In the genomic region with DNA sequence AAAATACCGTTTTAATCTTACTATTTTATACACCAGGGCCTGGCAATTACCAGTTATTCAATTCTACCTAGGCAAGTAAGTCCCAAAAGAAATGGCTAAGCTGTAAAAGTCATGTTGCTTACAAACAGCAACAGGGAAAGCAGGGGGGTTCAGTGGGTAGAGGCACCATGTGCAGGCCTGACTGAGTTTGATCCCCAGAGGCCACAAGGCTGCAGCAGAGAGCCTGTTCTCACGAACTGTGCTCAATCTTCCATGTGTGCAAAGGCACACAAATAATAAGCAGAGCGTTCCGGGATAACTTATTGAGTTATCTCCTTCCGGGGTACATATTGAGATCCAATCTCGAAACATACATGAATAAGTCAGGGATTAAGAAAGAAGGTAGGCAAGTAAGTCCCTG, we compare ENCODE assay signal across 14 mouse cellular contexts. TPM values are rescaled to one million over a fixed set of nuclear protein-coding genes. Genes with fewer than 3 reads are reported as not detected.
DNase-seq lines count a peak whose midpoint lies in the region; ATAC-seq and TF ChIP-seq lines count a peak whose summit lies in the region.
"Had no signal": no experiment of that assay in that cellular context is flagged by ENCODE, and none has a peak within 500 bp of the region (broad histone marks: within the 10 kb centered on the region; RNA-seq: fewer than 3 reads in every experiment).

No protein-coding gene starts in this region.

- no peaks in the 10 kb centered on the region for H3K9me3 ChIP-seq in kidney, postnatal 0 days (replicated peaks; ENCODE audit: low read length)
- H3K9me3 ChIP-seq: limb, embryonic 15.5 days; megakaryocyte, embryonic 14.5 days had no signal

- peak; percentile 32; the same call in 1 of the 2 replicates for TF ChIP-seq CTCF in kidney, postnatal 0 days (IDR thresholded peaks at IDR 0.05; ENCODE audit: low read depth)
- no peak for TF ChIP-seq CTCF in thymus, adult 2 months (IDR thresholded peaks at IDR 0.05; ENCODE audit: borderline replicate concordance, control insufficient read depth, extremely low read depth, insufficient read depth, low read length, poor library complexity)

- H3K27ac ChIP-seq in kidney, postnatal 0 days: no peak overlapping the region
- H3K27ac ChIP-seq in thymus, adult 2 months (ENCODE audit: control insufficient read depth, insufficient read depth, low read length): no peak overlapping the region
- H3K27ac ChIP-seq: limb, embryonic 15.5 days had no signal

- no peak for DNase-seq in kidney, postnatal 0 days (ENCODE audit: low spot score)
- DNase-seq in kidney, postnatal 25 days: no peak
- peak; percentile 16 for DNase-seq in thymus, adult 2 months
- DNase-seq in thymus, adult 18-20 months: no peak
- DNase-seq in yolk sac, embryonic 10.5 days (ENCODE audit: low spot score): no peak
- DNase-seq in urinary bladder, adult 18-20 months (ENCODE audit: low spot score in 2 of 2): no peak
- DNase-seq: adrenal gland, postnatal 36 days; cerebellum, postnatal 10 days; gastrocnemius, postnatal 14 days; kidney, postnatal 14 days had no signal

- no peak for TF ChIP-seq POLR2A in thymus, adult 2 months (IDR thresholded peaks at IDR 0.05; ENCODE audit: control insufficient read depth, extremely low read depth, insufficient read depth, low read length, poor library complexity)

- no peak for ATAC-seq in kidney, postnatal 0 days (replicated peaks; ENCODE audit: low FRiP score, low read depth)
- ATAC-seq in megakaryocyte-erythroid progenitor cell, adult 5-6 weeks (replicated peaks; ENCODE audit: low FRiP score, low TSS enrichment, poor library complexity, severe bottlenecking): peak; percentile 61; the same call in 1 of the 2 replicates
- ATAC-seq: activated CD4-positive, CD25-positive, alpha-beta regulatory T cell, adult 4 months had no signal

- H3K4me1 ChIP-seq in kidney, postnatal 0 days (replicated peaks; ENCODE audit: insufficient read depth, low read length): no peaks in the 10 kb centered on the region
- H3K4me1 ChIP-seq in thymus, adult 2 months (replicated peaks; ENCODE audit: control insufficient read depth, insufficient read depth, low read length): peaks cover 9% of the 10 kb centered on the region
- H3K4me1 ChIP-seq: limb, embryonic 15.5 days had no signal

- H3K9ac ChIP-seq in kidney, postnatal 0 days (ENCODE audit: low read depth, low read length): no peak overlapping the region
- H3K9ac ChIP-seq: limb, embryonic 15.5 days had no signal

- no peaks in the 10 kb centered on the region for H3K27me3 ChIP-seq in kidney, postnatal 0 days (ENCODE audit: insufficient read depth, low read length)
- H3K27me3 ChIP-seq in thymus, adult 2 months (ENCODE audit: control insufficient read depth, insufficient read depth, low read length): no peaks in the 10 kb centered on the region
- H3K27me3 ChIP-seq: limb, embryonic 15.5 days; megakaryocyte, embryonic 14.5 days had no signal

- 85% methylated on average over 6 of the region's 6 CpGs for WGBS in kidney, postnatal 0 days
- 91% methylated on average over 6 of the region's 6 CpGs for WGBS in thymus, adult 2 months

- H3K4me2 ChIP-seq in kidney, postnatal 0 days (ENCODE audit: low read length): no peak overlapping the region
- H3K4me2 ChIP-seq: limb, embryonic 15.5 days had no signal

- H3K4me3 ChIP-seq in kidney, postnatal 0 days (replicated peaks; ENCODE audit: low read depth, low read length): no peak overlapping the region
- H3K4me3 ChIP-seq in thymus, adult 2 months (ENCODE audit: control insufficient read depth, insufficient read depth, low read length): no peak overlapping the region
- H3K4me3 ChIP-seq: limb, embryonic 15.5 days; megakaryocyte, embryonic 14.5 days had no signal

- no peaks in the 10 kb centered on the region for H3K36me3 ChIP-seq in kidney, postnatal 0 days (ENCODE audit: insufficient read depth, low read length)
- no peaks in the 10 kb centered on the region for H3K36me3 ChIP-seq in thymus, adult 2 months (ENCODE audit: control insufficient read depth, insufficient read depth, low read length)
- H3K36me3 ChIP-seq: limb, embryonic 15.5 days had no signal

RNA-seq across cellular contexts. Expression of gene Acsl4, which starts 12.3 kb away (rescaled TPM):
- 31.1 and 32.3 TPM in 2 replicates for polyA plus RNA-seq in kidney, postnatal 0 days (2015; fragmentation: Nextera tagmentation; extraction: Ambion mirVana)
- polyA plus RNA-seq in thymus, adult 2 months (2012; rRNA removed): 4.8 and 5.5 TPM in 2 replicates
- 30.9 and 32.4 TPM in 2 replicates for total RNA-seq in megakaryocyte-erythroid progenitor cell, adult 5-6 weeks (2014; fragmentation: Nextera tagmentation)
- 34.2 and 43.7 TPM in 2 replicates for total RNA-seq in megakaryocyte-erythroid progenitor cell, adult 5-6 weeks (2017)
